Mouse (Mus musculus) hindbrain, postnatal 0 days (tissue): ENCODE data around the gene Ssna1. TPM values are rescaled to one million over a fixed set of nuclear protein-coding genes. Genes with fewer than 3 reads are reported as not detected.

ENCODE experiments used
- ATAC-seq: fragments of 200-750 bp; cut with Nextera tagmentation; 2 replicates; pipeline ENCODE4 v1.8.0; 2017; ENCODE audit warnings: mild to moderate bottlenecking, moderate TSS enrichment, moderate library complexity
- DNase-seq: peaks from one replicate; pipeline ENCODE4 v3.0.0-alpha.2; 2015; ENCODE audit warnings: low spot score
- H3K27ac ChIP-seq: fragments of 300-500 bp; sonication (generic); 2 replicates; pipeline ENCODE4 v1.5.1; 2014; ENCODE audit warnings: mild to moderate bottlenecking
- H3K27me3 ChIP-seq: fragments of 300-500 bp; sonication (generic); 2 replicates; pipeline ENCODE4 v1.6.1; 2014; ENCODE audit warnings: low read length, mixed read lengths; ENCODE audit not compliant: insufficient read depth
- H3K36me3 ChIP-seq: fragments of 300-500 bp; sonication (generic); 2 replicates; pipeline ENCODE4 v1.6.1; 2014; ENCODE audit warnings: low read length, mixed read lengths; ENCODE audit not compliant: insufficient read depth
- H3K4me1 ChIP-seq: fragments of 300-500 bp; sonication (generic); 2 replicates; pipeline ENCODE4 v1.6.1; 2014; ENCODE audit warnings: antibody characterized with exemption, low read length, mixed read lengths; ENCODE audit not compliant: insufficient read depth
- H3K4me2 ChIP-seq: fragments of 300-500 bp; sonication (generic); 2 replicates; pipeline ENCODE4 v1.6.1; 2014; ENCODE audit warnings: low read depth, mild to moderate bottlenecking, low read length, moderate library complexity, mixed read lengths
- H3K4me3 ChIP-seq: fragments of 300-500 bp; sonication (generic); 2 replicates; pipeline ENCODE4 v1.5.1; 2014; ENCODE audit warnings: low read length
- H3K9ac ChIP-seq: fragments of 300-500 bp; sonication (generic); replicated peaks from 2 replicates; pipeline ENCODE4 v1.6.1; 2014; ENCODE audit warnings: mild to moderate bottlenecking, low read length, moderate library complexity, mixed read lengths
- H3K9me3 ChIP-seq: fragments of 300-500 bp; sonication (generic); 2 replicates; pipeline ENCODE4 v1.6.1; 2016; ENCODE audit warnings: low read length, mixed read lengths
- CTCF ChIP-seq: IDR thresholded peaks from 2 replicates; pipeline ENCODE4 v1.5.1; 2016; ENCODE audit warnings: antibody characterized with exemption, control low read depth, low read depth
- WGBS: fragments of 180-500 bp; shearing (Covaris S2); extraction: QIAGEN DNeasy Blood & Tissue Kit; methylation state at CpG from one replicate; pipeline ENCODE4 v1.1.7; 2014; 5-methylcytosine and 5-hydroxymethylcytosine counted together
- polyA plus RNA-seq: library from polyadenylated mRNA; unstranded; fragments of >200 nt; fragmentation: Nextera tagmentation; extraction: Ambion mirVana; gene quantifications from 2 replicates; pipeline ENCODE4 v1.2.1, GENCODE M21; 2015
- total RNA-seq: library from RNA; depleted of rRNA; stranded (reverse); fragments of >200 nt; gene quantifications from 2 replicates; pipeline ENCODE4 v1.2.3, GENCODE M21; 2014

Gene Ssna1
- total and polyA plus RNA-seq, 2 experiments from 2014 or later, result 120 to 165 TPM

DNA sequence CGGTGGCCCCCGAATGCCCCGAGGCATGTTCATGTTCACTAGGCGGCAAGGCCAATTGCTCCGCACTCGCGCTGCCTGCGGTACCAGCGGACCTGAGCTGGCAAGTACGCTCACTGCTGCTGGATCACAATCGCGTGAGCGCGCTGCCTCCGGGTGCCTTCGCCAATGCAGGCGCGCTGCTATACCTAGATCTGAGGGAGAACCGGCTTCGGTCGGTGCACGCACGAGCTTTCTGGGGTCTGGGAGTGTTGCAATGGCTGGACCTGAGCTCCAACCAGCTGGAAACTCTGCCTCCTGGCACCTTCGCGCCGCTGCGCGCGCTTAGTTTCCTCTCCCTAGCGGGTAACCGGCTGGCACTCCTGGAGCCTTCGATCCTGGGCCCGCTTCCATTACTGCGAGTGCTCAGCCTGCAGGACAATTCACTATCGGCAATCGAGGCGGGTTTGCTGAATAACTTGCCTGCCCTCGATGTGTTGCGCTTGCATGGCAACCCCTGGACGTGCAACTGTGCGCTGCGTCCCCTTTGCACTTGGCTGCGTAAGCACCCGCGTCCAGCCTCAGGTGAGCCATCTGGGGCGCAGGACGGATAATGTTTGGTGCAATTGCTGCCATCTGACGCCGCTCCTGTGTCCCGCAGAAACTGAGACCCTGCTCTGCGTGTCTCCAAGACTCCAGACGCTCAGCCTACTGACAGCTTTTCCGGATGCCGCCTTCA lies 18.0 kb upstream of the Ssna1 start:
- Histone ChIP-seq H3K9me3 (no peaks in the 10 kb centered on the region), H3K4me2 (peak overlapping the region; percentile 53), H3K9ac (peak overlapping the region; percentile 38; the same call in 1 of the 2 replicates), H3K27ac (peak overlapping the region; percentile 71), H3K4me3 (peak overlapping the region; percentile 19), H3K36me3 (peaks cover 8% of the 10 kb centered on the region), H3K4me1 (peaks cover 36% of the 10 kb centered on the region; the same call in 1 of the 2 replicates), H3K27me3 (peaks cover 17% of the 10 kb centered on the region; the same call in 1 of the 2 replicates)
- peak; percentile 68 for DNase-seq
- peak; percentile 33; the same call in 1 of the 2 replicates for ATAC-seq
- TF ChIP-seq CTCF, result no peak
- under 1% methylated on average over 54 of the region's 54 CpGs for WGBS

DNA sequence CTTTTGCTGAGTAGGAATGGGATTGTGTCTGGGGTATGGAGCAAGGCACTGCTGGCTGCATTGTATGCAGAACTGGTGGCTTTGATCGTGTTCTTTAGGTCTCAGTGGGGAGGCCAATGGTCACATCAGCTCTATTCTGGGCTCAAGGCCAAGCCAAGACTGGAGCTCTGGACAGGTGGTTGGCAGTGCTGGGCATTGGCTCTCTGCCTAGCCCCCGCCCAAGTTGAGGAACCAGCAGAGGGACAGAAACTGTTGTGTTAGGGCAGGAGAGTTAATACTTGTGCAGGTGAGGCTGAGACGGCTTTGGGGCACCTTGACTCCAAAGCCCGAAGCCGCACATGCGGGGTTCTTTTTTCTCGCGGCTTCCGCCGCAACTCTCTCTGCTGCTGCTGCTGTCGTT lies 17.4 kb upstream of the Ssna1 start, which contains the start of gene Lrrc26:
Gene Lrrc26, plus strand, starts transcription at position 265 of the 400 bp plus-strand sequence.
- Histone ChIP-seq H3K27ac (peak within 1 kb of the TSS; percentile 71), H3K4me3 (peak within 1 kb of the TSS; percentile 19), H3K9ac (peak within 1 kb of the TSS; percentile 38; the same call in 1 of the 2 replicates), H3K4me2 (peak within 1 kb of the TSS; percentile 53), H3K4me1 (peaks cover 36% of the 10 kb centered on the region; the same call in 1 of the 2 replicates), H3K9me3 (no peaks in the 10 kb centered on the region), H3K36me3 (peaks cover 8% of the 10 kb centered on the region; the same call in 1 of the 2 replicates), H3K27me3 (peaks cover 17% of the 10 kb centered on the region; the same call in 1 of the 2 replicates)
- DNase-seq, result peak; percentile 73
- no peak for TF ChIP-seq CTCF
- WGBS, result 1% methylated on average over 11 of the region's 11 CpGs
- ATAC-seq, result no peak

DNA sequence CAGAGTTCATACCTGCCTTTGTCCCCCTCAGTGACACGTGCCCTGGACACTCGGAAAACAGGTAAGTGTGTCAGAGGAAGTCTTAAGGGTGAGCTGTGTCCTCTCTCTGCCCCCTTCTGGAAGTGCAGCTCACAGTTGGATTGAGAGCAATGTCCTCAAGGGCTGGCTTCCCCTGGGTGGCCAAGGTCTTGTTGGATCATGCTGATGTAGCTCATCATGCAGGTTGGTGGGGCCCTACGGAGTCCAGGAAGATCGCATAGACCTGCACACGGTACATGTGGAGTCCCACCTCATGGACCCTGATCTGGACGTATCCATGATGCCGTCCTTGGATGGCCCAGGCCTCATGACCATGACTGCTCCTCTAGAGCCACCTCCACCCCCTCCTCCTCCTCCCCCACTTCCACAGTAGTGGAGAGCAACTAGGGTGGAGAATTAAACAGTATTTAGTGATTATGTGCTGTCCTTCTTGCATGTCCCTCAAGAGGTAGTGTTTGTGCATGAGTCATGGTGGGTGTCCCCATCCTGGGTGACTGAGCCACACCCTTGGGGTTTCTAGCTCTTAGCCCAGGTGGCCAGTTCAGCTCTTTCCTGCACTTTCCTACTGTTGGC lies 16.6 kb upstream of the Ssna1 start:
- Histone ChIP-seq H3K9ac (no peak overlapping the region), H3K27me3 (peaks cover 17% of the 10 kb centered on the region; the same call in 1 of the 2 replicates), H3K4me3 (no peak overlapping the region), H3K36me3 (peaks cover 16% of the 10 kb centered on the region; the same call in 1 of the 2 replicates), H3K4me2 (no peak overlapping the region), H3K27ac (no peak overlapping the region), H3K9me3 (no peaks in the 10 kb centered on the region), H3K4me1 (peaks cover 36% of the 10 kb centered on the region; the same call in 1 of the 2 replicates)
- no peak for TF ChIP-seq CTCF
- WGBS, result 77% methylated on average over 7 of the region's 7 CpGs
- DNase-seq (no peak), ATAC-seq (no peak)

DNA sequence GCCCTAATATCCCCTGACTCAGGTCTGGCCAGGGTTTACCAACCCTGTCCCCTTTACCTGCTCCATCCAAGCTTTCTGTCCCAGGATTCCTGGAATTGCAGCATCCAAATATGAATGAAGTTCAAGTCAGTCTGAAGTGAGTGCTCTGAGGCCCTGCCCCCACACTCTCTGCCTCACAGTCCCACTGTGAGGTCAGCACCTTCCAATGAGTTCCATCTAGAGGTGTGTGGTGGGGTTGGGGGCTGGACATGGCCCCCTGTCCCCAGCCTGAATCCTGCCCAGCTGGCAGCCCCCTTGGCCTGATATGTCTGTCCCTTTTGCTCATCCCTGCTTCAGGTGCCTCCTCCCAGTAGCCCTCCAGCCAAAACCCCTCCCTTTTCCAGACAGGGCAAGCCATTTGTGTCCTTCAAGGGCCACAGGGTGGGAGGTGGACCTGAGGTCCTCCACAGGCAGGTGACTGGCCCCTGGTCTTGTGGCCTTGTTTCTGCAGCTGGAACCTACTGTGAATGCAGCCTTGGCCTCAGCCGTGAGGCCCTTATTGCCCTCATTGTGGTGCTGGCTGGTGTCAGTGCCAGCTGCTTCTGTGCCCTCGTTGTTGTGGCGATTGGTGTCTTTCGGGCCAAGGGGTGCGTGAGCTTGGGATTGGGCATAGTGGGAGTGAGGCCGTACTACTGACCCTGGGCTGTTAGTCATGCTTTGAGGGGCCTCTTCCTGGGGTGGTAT lies 15.8 kb upstream of the Ssna1 start, which contains the start of gene Tmem210:
Gene Tmem210, plus strand, starts transcription at position 219 of the 723 bp plus-strand sequence.
- 64% methylated on average over 6 of the region's 6 CpGs for WGBS
- H3K4me1 ChIP-seq, result peaks cover 36% of the 10 kb centered on the region; the same call in 1 of the 2 replicates
- DNase-seq (no peak), ATAC-seq (no peak)
- H3K4me2 ChIP-seq, result no peak within 1 kb of the TSS
- H3K9ac ChIP-seq, result no peak within 1 kb of the TSS
- peaks cover 16% of the 10 kb centered on the region; the same call in 1 of the 2 replicates for H3K27me3 ChIP-seq
- no peaks in the 10 kb centered on the region for H3K9me3 ChIP-seq
- no peak for TF ChIP-seq CTCF
- no peak within 1 kb of the TSS for H3K4me3 ChIP-seq
- peaks cover 18% of the 10 kb centered on the region for H3K36me3 ChIP-seq
- no peak within 1 kb of the TSS for H3K27ac ChIP-seq

DNA sequence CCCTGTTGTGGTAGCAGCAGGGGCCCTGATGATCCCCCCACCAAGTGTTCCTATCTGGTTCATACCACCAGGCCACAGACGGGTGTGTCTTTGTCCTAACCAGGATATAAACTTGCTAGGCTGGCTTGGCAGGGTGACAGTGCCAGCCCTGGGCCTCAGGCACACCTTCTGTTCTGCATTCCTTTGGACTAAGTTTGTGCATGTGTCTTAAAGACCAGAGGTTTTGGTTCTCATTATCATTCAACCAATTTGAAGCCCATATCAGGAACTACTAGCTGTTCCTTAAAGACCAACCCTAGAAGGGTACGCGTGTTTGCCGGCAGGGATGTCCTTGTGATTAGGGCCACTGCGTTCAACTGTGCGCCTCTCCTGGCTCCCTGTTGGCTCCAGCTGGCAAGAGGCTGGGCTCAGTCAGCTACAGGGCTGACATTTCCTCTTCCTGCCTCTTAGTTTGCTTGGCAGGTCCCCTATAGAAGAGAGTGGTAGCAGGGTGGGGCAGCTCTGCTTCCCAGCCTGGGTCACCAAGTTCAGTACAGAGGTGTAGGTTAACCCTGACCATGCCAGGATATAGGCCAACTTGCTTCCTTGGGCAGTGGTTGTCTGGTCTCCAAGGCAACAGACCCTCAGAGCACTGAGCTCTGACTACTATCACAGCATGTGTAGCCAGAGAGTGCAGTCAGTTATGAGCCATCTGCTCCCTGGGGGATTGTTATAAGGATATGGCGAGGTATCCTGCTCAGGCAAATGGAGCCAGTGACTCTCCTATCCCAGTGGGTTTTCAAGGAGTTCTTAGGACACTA lies 14.8 kb upstream of the Ssna1 start:
- H3K9me3 ChIP-seq, result no peaks in the 10 kb centered on the region
- WGBS, result 42% methylated on average over 7 of the region's 7 CpGs
- DNase-seq, result no peak

More for the DNA sequence above, 14.8 kb upstream of the Ssna1 start:
- peaks cover 28% of the 10 kb centered on the region for H3K36me3 ChIP-seq
- no peak overlapping the region for H3K27ac ChIP-seq
- no peak overlapping the region for H3K4me2 ChIP-seq
- ATAC-seq, result no peak; the same call in 1 of the 2 replicates
- 0 out of 2 replicates have a peak, but pooled peaks cover 6% of the 10 kb centered on the region for H3K27me3 ChIP-seq
- H3K4me3 ChIP-seq, result no peak overlapping the region
- H3K9ac ChIP-seq, result no peak overlapping the region
- peaks cover 32% of the 10 kb centered on the region; the same call in 1 of the 2 replicates for H3K4me1 ChIP-seq
- TF ChIP-seq CTCF, result no peak
